20 mouse cellular contexts compared by ENCODE assay signal in the genomic region with DNA sequence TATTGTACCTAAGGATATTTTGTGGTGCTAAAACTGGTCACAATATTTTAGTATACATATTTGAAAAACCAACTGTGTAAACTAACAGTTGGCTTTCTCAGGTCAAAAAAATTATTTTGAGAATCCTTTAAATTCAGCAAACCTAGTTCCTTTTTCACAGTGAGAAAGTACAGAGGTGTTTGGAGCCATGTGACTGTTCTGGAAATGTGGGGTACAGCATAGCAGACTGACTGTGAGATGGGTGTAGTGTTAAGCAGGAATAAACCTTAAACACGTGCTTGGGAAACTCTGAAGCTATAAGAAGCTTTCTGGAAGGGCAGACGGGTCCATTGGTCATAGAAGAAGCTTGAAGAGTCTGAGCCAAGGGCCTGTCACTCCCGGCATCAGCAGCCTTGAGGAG. TPM values are rescaled to one million over a fixed set of nuclear protein-coding genes. Genes with fewer than 3 reads are reported as not detected.
DNase-seq lines count a peak whose midpoint lies in the region; ATAC-seq lines count a peak whose summit lies in the region.
"Had no signal": no experiment of that assay in that cellular context is flagged by ENCODE, and none has a peak within 500 bp of the region (broad histone marks: within the 10 kb centered on the region; RNA-seq: fewer than 3 reads in every experiment).

No protein-coding gene starts in this region.

- H3K4me1 ChIP-seq in kidney, embryonic 14.5 days (ENCODE audit: control insufficient read depth, insufficient read depth, low read length): no peaks in the 10 kb centered on the region

- peak; percentile 91 for ATAC-seq in frontal cortex, adult (ENCODE audit: low TSS enrichment)
- ATAC-seq in kidney, embryonic 14.5 days (ENCODE audit: low FRiP score, low TSS enrichment): no peak
- ATAC-seq: activated CD4-positive, CD25-positive, alpha-beta regulatory T cell, adult 4 months; CD4-positive, CD25-positive, alpha-beta regulatory T cell, adult 4 months; Patski had no signal

- DNase-seq in frontal cortex, postnatal 14 days (ENCODE audit: low spot score in 2 of 2): no peak
- DNase-seq in brain, adult 2 months (ENCODE audit: low read depth, low spot score): peak; percentile 30
- DNase-seq: adrenal gland, adult 2 months; adrenal gland, adult 8-10 months; adrenal gland, postnatal 10 days; adrenal gland, postnatal 14 days; adrenal gland, postnatal 25 days; adrenal gland, postnatal 36 days; B cell, adult 2 months; cerebellum, adult 11 months; cerebellum, adult 11-12 months; cerebellum, adult 18-20 months; cerebellum, adult 2 months had no signal

- H3K27me3 ChIP-seq in kidney, embryonic 14.5 days (ENCODE audit: control insufficient read depth, insufficient read depth, low read length): no peaks in the 10 kb centered on the region
- H3K27me3 ChIP-seq: CH12.LX, Patski had no signal

- H3K36me3 ChIP-seq in kidney, embryonic 14.5 days (ENCODE audit: control insufficient read depth, insufficient read depth, low read length): peaks cover 14% of the 10 kb centered on the region

- no peak overlapping the region for H3K27ac ChIP-seq in kidney, embryonic 14.5 days (ENCODE audit: low read depth, low read length)

- WGBS in kidney, embryonic 14.5 days: 85% methylated on average over 3 of the region's 3 CpGs

- no peak overlapping the region for H3K4me3 ChIP-seq in kidney, embryonic 14.5 days (ENCODE audit: low read length)

- H3K9ac ChIP-seq in kidney, embryonic 14.5 days (ENCODE audit: low read depth, low read length): no peak overlapping the region

- H3K9me3 ChIP-seq in kidney, embryonic 14.5 days (ENCODE audit: control insufficient read depth, low read length): no peaks in the 10 kb centered on the region
- H3K9me3 ChIP-seq: G1E had no signal

- no peak overlapping the region for H3K4me2 ChIP-seq in kidney, embryonic 14.5 days (replicated peaks; ENCODE audit: low read depth, low read length)

RNA-seq across cellular contexts. Expression of a gene that starts 38.1 kb away (rescaled TPM):
- polyA plus RNA-seq in kidney, embryonic 14.5 days (2014; fragmentation: Nextera tagmentation; extraction: Ambion mirVana): 19.4 and 48.4 TPM in 2 replicates
